Mouse (Mus musculus) liver, embryonic 14.5 days (tissue): ENCODE measurements around the gene Serpina3m.

ENCODE experiments used
- CTCF ChIP-seq: IDR thresholded peaks from 2 replicates; pipeline ENCODE4 v1.5.1; 2016; ENCODE audit warnings: antibody characterized with exemption, low read depth, control low read depth
- EP300 ChIP-seq: IDR thresholded peaks from 2 replicates; pipeline ENCODE4 v1.6.1; 2016; ENCODE audit warnings: antibody characterized with exemption, low read depth

- TF ChIP-seq CTCF (no peak), EP300 (no peak)
These were observed 44.3 kb upstream of the Serpina3m start for GRCm38 (mm10) chr12:104293963-104294362.
